In genomic region chr14:61322740-61323139, GRCm38 (mm10) we compare ENCODE assay signal across 26 mouse cellular contexts. TPM values are rescaled to one million over a fixed set of nuclear protein-coding genes. Genes with fewer than 3 reads are reported as not detected.
DNase-seq lines count a peak whose midpoint lies in the region; ATAC-seq and TF ChIP-seq lines count a peak whose summit lies in the region.
"Had no signal": no experiment of that assay in that cellular context is flagged by ENCODE, and none has a peak within 500 bp of the region (broad histone marks: within the 10 kb centered on the region; RNA-seq: fewer than 3 reads in every experiment).

No protein-coding gene starts in this region.

- DNase-seq in 416B (ENCODE audit: low read depth) (peak; percentile 48), MEL (ENCODE audit: low read depth, low spot score) (peak; percentile 80)
- DNase-seq in liver, embryonic 11.5 days (ENCODE audit: low spot score): no peak
- no peak for DNase-seq in frontal cortex, postnatal 25 days (ENCODE audit: low spot score in 2 of 2)
- no peak for DNase-seq in cerebellum, adult 8-10 months
- DNase-seq: adrenal gland, adult 8-10 months; adrenal gland, postnatal 14 days; adrenal gland, postnatal 36 days; cerebellum, adult 11-12 months; cerebellum, adult 2 months; cerebellum, adult 9-11 months; cerebellum, postnatal 14 days; cerebellum, postnatal 36 days; embryo, embryonic 11 days had no signal

- peak overlapping the region; percentile 71 for H3K27ac ChIP-seq in MEL (ENCODE audit: control insufficient read depth, low read depth, low read length)
- no peak overlapping the region for H3K27ac ChIP-seq in liver, embryonic 11.5 days (ENCODE audit: low read depth, low read length)
- H3K27ac ChIP-seq: embryonic facial prominence, embryonic 13.5 days; embryonic facial prominence, embryonic 15.5 days; forebrain, embryonic 10.5 days; forebrain, embryonic 12.5 days had no signal

- peaks cover 0 to 11% of the 10 kb centered on the region in 2 experiments; a peak in 1 of 4 replicates for H3K36me3 ChIP-seq in MEL (ENCODE audit: control insufficient read depth in 1 of 2, insufficient read depth in 2 of 2, low read length in 2 of 2)
- no peaks in the 10 kb centered on the region for H3K36me3 ChIP-seq in liver, embryonic 11.5 days (ENCODE audit: control insufficient read depth, insufficient read depth, low read length)
- H3K36me3 ChIP-seq: embryonic facial prominence, embryonic 13.5 days; embryonic facial prominence, embryonic 15.5 days; forebrain, embryonic 10.5 days; forebrain, embryonic 12.5 days had no signal

- no peak for TF ChIP-seq CTCF in MEL (IDR thresholded peaks at IDR 0.05 in 2 of 3, conservative IDR thresholded peaks at IDR 0.05 in 1 of 3; ENCODE audit: control insufficient read depth in 1 of 3, insufficient read depth in 1 of 3, low read depth in 2 of 3, low read length in 3 of 3, poor library complexity in 1 of 3, severe bottlenecking in 1 of 3)

- H3K4me3 ChIP-seq in MEL (ENCODE audit: control insufficient read depth in 1 of 2, insufficient read depth in 1 of 2, low read depth in 2 of 2, low read length in 2 of 2): no peak overlapping the region
- no peak overlapping the region for H3K4me3 ChIP-seq in liver, embryonic 11.5 days (ENCODE audit: low read depth, low read length)
- H3K4me3 ChIP-seq: embryonic facial prominence, embryonic 13.5 days; embryonic facial prominence, embryonic 15.5 days; erythroblast, embryonic 14.5 days; forebrain, embryonic 10.5 days; forebrain, embryonic 12.5 days had no signal

- no peak overlapping the region for H3K4me2 ChIP-seq in liver, embryonic 11.5 days
- H3K4me2 ChIP-seq: embryonic facial prominence, embryonic 13.5 days; embryonic facial prominence, embryonic 15.5 days; forebrain, embryonic 12.5 days had no signal

- no peak for TF ChIP-seq RAD21 in MEL (IDR thresholded peaks at IDR 0.05; ENCODE audit: low read depth, low read length)

- TF ChIP-seq EP300 in MEL (IDR thresholded peaks at IDR 0.05; ENCODE audit: low read depth in 1 of 2, low read length in 2 of 2): peak; percentile 84 to 93

- ATAC-seq in megakaryocyte progenitor cell, adult 5-6 weeks (replicated peaks; ENCODE audit: poor library complexity): 0 out of 2 replicates have a peak, but pooled peaks have one; percentile 14
- no peak for ATAC-seq in liver, embryonic 11.5 days (replicated peaks; ENCODE audit: low FRiP score)
- ATAC-seq: activated CD4-positive, CD25-positive, alpha-beta regulatory T cell, adult 4 months; forebrain, embryonic 14.5 days; forebrain, embryonic 16.5 days; Patski had no signal

- no peaks in the 10 kb centered on the region for H3K79me2 ChIP-seq in MEL (ENCODE audit: control insufficient read depth, insufficient read depth, low read length, poor library complexity)

- 70% methylated on average over 1 of the region's 1 CpGs for WGBS in liver, embryonic 11.5 days

- H3K27me3 ChIP-seq in MEL (ENCODE audit: control insufficient read depth in 1 of 2, insufficient read depth in 2 of 2, low read length in 2 of 2): no peaks in the 10 kb centered on the region
- H3K27me3 ChIP-seq in liver, embryonic 11.5 days (replicated peaks; ENCODE audit: control insufficient read depth, insufficient read depth, low read length): no peaks in the 10 kb centered on the region
- H3K27me3 ChIP-seq: embryonic facial prominence, embryonic 13.5 days; embryonic facial prominence, embryonic 15.5 days; forebrain, embryonic 12.5 days; Patski had no signal

- peaks cover 3 to 5% of the 10 kb centered on the region in 2 experiments for H3K4me1 ChIP-seq in MEL (ENCODE audit: control insufficient read depth in 1 of 2, insufficient read depth in 2 of 2, low read length in 2 of 2)
- peaks cover 3% of the 10 kb centered on the region; the same call in 1 of the 2 replicates for H3K4me1 ChIP-seq in liver, embryonic 11.5 days (replicated peaks; ENCODE audit: control insufficient read depth, insufficient read depth, low read length)

- TF ChIP-seq POLR2A in MEL (IDR thresholded peaks at IDR 0.05; ENCODE audit: control insufficient read depth in 1 of 2, insufficient read depth in 1 of 2, low read depth in 1 of 2, low read length in 2 of 2, poor library complexity in 1 of 2): no peak

- no peak overlapping the region for H3K9ac ChIP-seq in MEL (ENCODE audit: control insufficient read depth, low read depth, low read length, poor library complexity, severe bottlenecking)
- no peak overlapping the region for H3K9ac ChIP-seq in liver, embryonic 11.5 days (ENCODE audit: low read depth, low read length)
- H3K9ac ChIP-seq: embryonic facial prominence, embryonic 13.5 days; embryonic facial prominence, embryonic 15.5 days; forebrain, embryonic 12.5 days had no signal

- H3K9me3 ChIP-seq in MEL (replicated peaks; ENCODE audit: insufficient read depth, low read length): no peaks in the 10 kb centered on the region
- no peaks in the 10 kb centered on the region; the same call in 1 of the 2 replicates for H3K9me3 ChIP-seq in liver, embryonic 11.5 days (ENCODE audit: control insufficient read depth, low read length)

TF ChIP-seq in MEL, 35 proteins besides CTCF, POLR2A, EP300 and RAD21:
- TF ChIP-seq MXI1 (IDR thresholded peaks at IDR 0.05; ENCODE audit: low read depth, low read length): no peak
- no peak for TF ChIP-seq E2F4 (IDR thresholded peaks at IDR 0.05; ENCODE audit: borderline replicate concordance, low read depth, low read length)
- peak; percentile 51; the same call in 1 of the 2 replicates for TF ChIP-seq MYC (IDR thresholded peaks at IDR 0.05; ENCODE audit: low read depth, low read length)
- TF ChIP-seq NRF1 (IDR thresholded peaks at IDR 0.05; ENCODE audit: insufficient read depth, low read depth, low read length, poor library complexity, severe bottlenecking): no peak
- peak; percentile 70 for TF ChIP-seq USF1 (IDR thresholded peaks at IDR 0.05; ENCODE audit: low read depth, low read length)
- TF ChIP-seq MYB (IDR thresholded peaks at IDR 0.05; ENCODE audit: low read depth, low read length): peak; percentile 98
- no peak for TF ChIP-seq ELF1 (IDR thresholded peaks at IDR 0.05; ENCODE audit: low read depth, low read length)
- peak; percentile 51; the same call in 1 of the 2 replicates for TF ChIP-seq SIN3A (IDR thresholded peaks at IDR 0.05; ENCODE audit: low read length)
- TF ChIP-seq BHLHE40 (IDR thresholded peaks at IDR 0.05; ENCODE audit: borderline replicate concordance, low read depth, low read length): 0 out of 2 replicates have a peak, but pooled peaks have one; percentile 28
- peak; percentile 73 for TF ChIP-seq TCF12 (IDR thresholded peaks at IDR 0.05; ENCODE audit: low read depth, low read length)
- no peak for TF ChIP-seq MAX (IDR thresholded peaks at IDR 0.05; ENCODE audit: low read length)
- TF ChIP-seq TBP (IDR thresholded peaks at IDR 0.05; ENCODE audit: low read depth, low read length): no peak
- TF ChIP-seq TAL1 (IDR thresholded peaks at IDR 0.05; ENCODE audit: low read length): peak; percentile 85
- TF ChIP-seq GATA1 (IDR thresholded peaks at IDR 0.05; ENCODE audit: low read depth, low read length): peak; percentile 86

RNA-seq across cellular contexts. Expression of gene Arl11, which starts 13.2 kb away (rescaled TPM):
- 0.12 and 0.16 TPM in 2 replicates for total RNA-seq in MEL (2012; rRNA removed)
- under 1 TPM in 1 of 2 experiments, not detected in 1; 0.68 TPM for polyA plus RNA-seq in MEL (2012; ENCODE audit: insufficient read depth in 1 of 2, insufficient read length in 2 of 2, low read depth in 1 of 2, low replicate concordance in 2 of 2, missing spikeins in 1 of 2)
- total RNA-seq in megakaryocyte progenitor cell, adult 5-6 weeks (2015): 27.5 and 28.0 TPM in 2 replicates
- total RNA-seq in megakaryocyte progenitor cell, adult 5-6 weeks (2017): 15.5 and 21.1 TPM in 2 replicates
- 1.1 and 1.4 TPM in 2 replicates for polyA plus RNA-seq in liver, embryonic 11.5 days (2014; fragmentation: Nextera tagmentation; extraction: Ambion mirVana)
- total RNA-seq: ES-E14 had no signal
- polyA plus RNA-seq: C2C12; erythroblast, embryonic 14.5 days; Patski had no signal

RNA-seq across cellular contexts. Expression of gene Ebpl, which starts 37.5 kb away (rescaled TPM):
- 1.0 and 1.2 TPM in 2 replicates for total RNA-seq in MEL (2012; rRNA removed)
- polyA plus RNA-seq in MEL (2012; ENCODE audit: insufficient read depth in 1 of 2, insufficient read length in 2 of 2, low read depth in 1 of 2, low replicate concordance in 2 of 2, missing spikeins in 1 of 2): 10 to 100 TPM in 1 of 2 experiments, 1 to 10 TPM in 1; 3.4 to 14.3 TPM
- 3.7 and 4.3 TPM in 2 replicates for total RNA-seq in megakaryocyte progenitor cell, adult 5-6 weeks (2015)
- total RNA-seq in megakaryocyte progenitor cell, adult 5-6 weeks (2017): 1.6 and 2.7 TPM in 2 replicates
- 5.8 and 6.7 TPM in 2 replicates for polyA plus RNA-seq in liver, embryonic 11.5 days (2014; fragmentation: Nextera tagmentation; extraction: Ambion mirVana)

Comparison
In these comparisons a context has a peak if more than half of its experiments do, and no peak if none do; other contexts are left out.
1. DNase-seq: peak in 416B (single experiment) and MEL (single experiment); none in liver, embryonic 11.5 days (single experiment), frontal cortex, postnatal 25 days (0 of 2) and cerebellum, adult 8-10 months (single experiment).
2. RNA of gene Arl11, which starts 13.2 kb away (total RNA-seq): 15.5 to 28.0 TPM in megakaryocyte progenitor cell, adult 5-6 weeks; 0.12 to 0.16 TPM in MEL; every median in the first group is over 10 times any median in the second.